Mouse (Mus musculus) stomach, embryonic 16.5 days (tissue): ENCODE data around the gene Me1. TPM values are rescaled to one million over a fixed set of nuclear protein-coding genes. Genes with fewer than 3 reads are reported as not detected.

Source experiments
- ATAC-seq: fragments of 200-750 bp; cut with Nextera tagmentation; 2 replicates; pipeline ENCODE4 v1.8.0; 2017; ENCODE audit warnings: moderate number of reproducible peaks, moderate TSS enrichment; ENCODE audit not compliant: insufficient read depth, low FRiP score
- H3K27ac ChIP-seq: fragments of 300-500 bp; sonication (generic); 2 replicates; pipeline ENCODE4 v1.5.1; 2014; ENCODE audit warnings: low read length
- H3K27me3 ChIP-seq: fragments of 300-500 bp; sonication (generic); 2 replicates; pipeline ENCODE4 v1.6.1; 2014; ENCODE audit warnings: low read length, control low read depth, mixed read lengths; ENCODE audit not compliant: control insufficient read depth, insufficient read depth
- H3K36me3 ChIP-seq: fragments of 300-500 bp; sonication (generic); 2 replicates; pipeline ENCODE4 v1.6.1; 2014; ENCODE audit warnings: low read length; ENCODE audit not compliant: control insufficient read depth, insufficient read depth
- H3K4me1 ChIP-seq: fragments of 300-500 bp; sonication (generic); 2 replicates; pipeline ENCODE4 v1.6.1; 2014; ENCODE audit warnings: low read length, control low read depth, mixed read lengths; ENCODE audit not compliant: control insufficient read depth, insufficient read depth
- H3K4me2 ChIP-seq: fragments of 300-500 bp; sonication (generic); 2 replicates; pipeline ENCODE4 v1.6.1; 2014; ENCODE audit warnings: low read depth, low read length, mixed read lengths
- H3K4me3 ChIP-seq: fragments of 300-500 bp; sonication (generic); replicated peaks from 2 replicates; pipeline ENCODE4 v1.5.1; 2014; ENCODE audit warnings: mild to moderate bottlenecking, low read length
- H3K9ac ChIP-seq: fragments of 300-500 bp; sonication (generic); 2 replicates; pipeline ENCODE4 v1.6.1; 2014; ENCODE audit warnings: low read length
- H3K9me3 ChIP-seq: fragments of 300-500 bp; sonication (generic); replicated peaks from 2 replicates; pipeline ENCODE4 v1.6.1; 2016; ENCODE audit warnings: low read length, control low read depth; ENCODE audit not compliant: control insufficient read depth
- WGBS: fragments of 180-500 bp; shearing (Covaris S2); extraction: QIAGEN DNeasy Blood & Tissue Kit; methylation state at CpG from one replicate; pipeline ENCODE4 v1.1.7; 2014; 5-methylcytosine and 5-hydroxymethylcytosine counted together
- polyA plus RNA-seq: library from polyadenylated mRNA; unstranded; fragments of >200 nt; fragmentation: Nextera tagmentation; extraction: Ambion mirVana; gene quantifications from 2 replicates; pipeline ENCODE4 v1.2.1, GENCODE M21; 2015

Gene Me1
- polyA plus RNA-seq, 1 experiment from 2014 or later, result 26.6 TPM

DNA sequence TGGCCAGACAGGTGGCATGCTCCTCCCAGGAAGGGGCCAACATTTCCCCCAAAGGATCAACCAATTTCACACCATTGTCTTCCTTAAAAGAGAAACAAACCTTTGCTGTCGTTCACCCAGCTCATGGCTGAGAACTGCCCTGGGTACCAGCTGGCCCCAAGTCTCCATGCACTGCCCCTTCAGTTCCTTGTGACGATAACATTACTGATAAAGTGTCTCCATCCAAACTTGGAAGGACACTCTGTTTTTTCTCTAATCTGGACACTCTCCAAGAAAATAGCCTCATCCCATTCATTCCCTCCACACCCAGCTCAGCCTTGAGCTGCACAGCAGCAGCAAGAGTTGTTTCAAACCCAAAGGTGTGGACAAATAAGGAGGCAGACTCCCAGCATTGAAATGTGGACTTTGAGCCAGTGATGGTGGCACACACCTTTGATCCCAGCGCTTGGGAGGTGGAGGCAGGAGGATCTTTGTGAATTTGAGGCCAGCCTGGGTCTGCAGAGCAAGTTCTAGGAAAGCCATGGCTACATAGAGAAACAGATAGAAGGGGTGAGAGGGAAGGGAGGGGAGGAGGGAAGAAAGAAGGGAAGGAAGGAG is 126.3 kb downstream of the Me1 start:
- Histone ChIP-seq H3K4me1 (peaks cover 19% of the 10 kb centered on the region), H3K9ac (no peak overlapping the region), H3K4me2 (no peak overlapping the region), H3K27me3 (no peaks in the 10 kb centered on the region), H3K4me3 (no peak overlapping the region), H3K36me3 (peaks cover 9% of the 10 kb centered on the region), H3K9me3 (no peaks in the 10 kb centered on the region), H3K27ac (no peak overlapping the region)
- 83% methylated on average over 3 of the region's 3 CpGs for WGBS
- ATAC-seq, result no peak

DNA sequence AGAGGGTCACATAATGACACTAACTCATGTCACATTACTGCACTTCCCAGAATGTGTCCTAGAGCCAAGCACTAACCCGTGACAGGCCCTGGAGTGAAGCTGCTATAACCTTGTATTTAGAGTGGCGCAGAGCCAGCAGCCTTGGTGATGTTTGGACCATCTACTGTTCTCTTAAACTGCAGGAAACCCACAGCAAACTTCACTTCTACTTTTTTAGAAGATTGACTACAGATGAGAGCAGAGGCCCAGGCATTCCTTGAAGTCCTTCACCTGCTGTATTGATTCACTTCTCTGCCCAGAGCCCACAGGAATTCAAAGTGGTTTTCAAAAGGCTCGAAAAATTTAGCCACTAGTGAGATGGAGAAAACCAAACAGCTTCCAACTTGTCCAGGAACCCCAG is 135.2 kb downstream of the Me1 start:
- Histone ChIP-seq H3K4me2 (no peak overlapping the region), H3K9ac (no peak overlapping the region), H3K9me3 (no peaks in the 10 kb centered on the region), H3K36me3 (peaks cover 24% of the 10 kb centered on the region; the same call in 1 of the 2 replicates), H3K27ac (no peak overlapping the region), H3K4me3 (no peak overlapping the region), H3K4me1 (no peaks in the 10 kb centered on the region), H3K27me3 (no peaks in the 10 kb centered on the region)
- 83% methylated on average over 3 of the region's 3 CpGs for WGBS
- ATAC-seq, result no peak

DNA sequence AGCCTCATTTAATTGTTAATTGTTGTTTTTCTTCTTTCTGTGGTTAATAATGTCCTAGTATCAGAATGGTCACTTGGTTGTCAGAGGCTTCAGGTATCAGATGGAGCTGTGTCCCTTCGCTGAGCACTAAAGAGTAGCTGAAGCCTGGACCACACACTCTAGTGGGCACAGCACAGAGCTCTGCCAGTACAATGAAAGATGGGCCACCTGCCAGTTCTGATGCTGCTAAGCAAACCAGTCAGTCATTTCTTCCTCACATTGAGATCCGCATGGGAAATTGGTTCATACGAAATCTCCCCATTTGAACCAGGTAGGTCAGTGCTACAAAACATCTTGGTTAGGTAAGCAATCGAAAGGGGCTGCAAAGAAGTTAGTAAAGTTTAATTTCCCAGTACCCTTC is 141.1 kb downstream of the Me1 start:
- Histone ChIP-seq H3K4me1 (no peaks in the 10 kb centered on the region), H3K36me3 (peaks cover 25% of the 10 kb centered on the region; the same call in 1 of the 2 replicates), H3K9ac (no peak overlapping the region), H3K27ac (no peak overlapping the region), H3K4me2 (no peak overlapping the region), H3K4me3 (no peak overlapping the region), H3K9me3 (no peaks in the 10 kb centered on the region), H3K27me3 (no peaks in the 10 kb centered on the region)
- ATAC-seq, result no peak
- WGBS, result 88% methylated on average over 4 of the region's 4 CpGs

DNA sequence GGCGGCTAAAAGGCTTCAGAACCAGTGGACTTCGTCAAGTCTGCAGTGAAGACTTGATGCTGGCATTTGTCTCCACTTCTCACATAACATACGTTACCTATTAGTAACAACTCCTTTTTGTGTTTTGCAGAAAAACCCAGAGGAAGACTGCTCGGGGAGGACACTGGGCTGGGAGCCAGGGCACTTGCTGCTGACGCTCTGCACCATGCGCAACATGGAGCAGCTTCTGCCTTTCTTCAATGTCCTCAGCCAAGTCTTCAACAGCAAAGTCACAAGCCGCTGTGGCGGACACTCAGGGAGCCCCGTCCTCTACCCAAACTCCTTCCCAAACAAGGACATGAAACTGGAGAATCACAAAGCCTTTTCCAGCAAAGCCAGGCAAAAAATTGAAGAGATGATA is 141.9 kb downstream of the Me1 start:
- no peak for ATAC-seq
- H3K27me3 ChIP-seq, result no peaks in the 10 kb centered on the region
- H3K4me2 ChIP-seq, result no peak overlapping the region
- H3K36me3 ChIP-seq, result peaks cover 20% of the 10 kb centered on the region; the same call in 1 of the 2 replicates
- no peak overlapping the region for H3K4me3 ChIP-seq
- no peaks in the 10 kb centered on the region for H3K9me3 ChIP-seq
- 80% methylated on average over 9 of the region's 9 CpGs for WGBS
- H3K27ac ChIP-seq, result no peak overlapping the region
- no peaks in the 10 kb centered on the region for H3K4me1 ChIP-seq
- H3K9ac ChIP-seq, result no peak overlapping the region

DNA sequence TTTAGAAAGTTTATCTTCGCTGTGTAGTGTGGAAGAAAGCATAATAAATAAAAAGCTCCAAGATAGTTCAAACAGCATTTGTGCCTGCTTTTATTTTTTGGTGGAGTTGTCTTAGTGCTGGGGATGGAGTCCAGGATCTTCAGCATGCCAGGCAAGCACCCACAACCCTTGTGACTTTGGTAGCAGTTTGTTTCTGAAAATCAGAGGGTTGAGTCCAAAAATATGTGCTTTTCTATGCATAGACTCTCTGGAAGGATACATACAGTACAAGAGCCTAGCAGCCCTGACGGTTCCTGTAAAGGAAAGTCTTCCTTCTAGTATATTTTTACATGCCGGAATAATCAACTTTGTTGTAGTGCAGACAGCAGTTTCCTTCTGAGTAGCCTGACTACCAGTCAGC is 145.0 kb downstream of the Me1 start:
- 85% methylated on average over 3 of the region's 3 CpGs for WGBS
- no peaks in the 10 kb centered on the region for H3K9me3 ChIP-seq
- H3K9ac ChIP-seq, result no peak overlapping the region
- H3K36me3 ChIP-seq, result peaks cover 10% of the 10 kb centered on the region; the same call in 1 of the 2 replicates
- no peak overlapping the region for H3K4me2 ChIP-seq
- ATAC-seq, result no peak
- no peak overlapping the region for H3K27ac ChIP-seq
- H3K27me3 ChIP-seq, result no peaks in the 10 kb centered on the region
- no peak overlapping the region for H3K4me3 ChIP-seq
- H3K4me1 ChIP-seq, result no peaks in the 10 kb centered on the region

DNA sequence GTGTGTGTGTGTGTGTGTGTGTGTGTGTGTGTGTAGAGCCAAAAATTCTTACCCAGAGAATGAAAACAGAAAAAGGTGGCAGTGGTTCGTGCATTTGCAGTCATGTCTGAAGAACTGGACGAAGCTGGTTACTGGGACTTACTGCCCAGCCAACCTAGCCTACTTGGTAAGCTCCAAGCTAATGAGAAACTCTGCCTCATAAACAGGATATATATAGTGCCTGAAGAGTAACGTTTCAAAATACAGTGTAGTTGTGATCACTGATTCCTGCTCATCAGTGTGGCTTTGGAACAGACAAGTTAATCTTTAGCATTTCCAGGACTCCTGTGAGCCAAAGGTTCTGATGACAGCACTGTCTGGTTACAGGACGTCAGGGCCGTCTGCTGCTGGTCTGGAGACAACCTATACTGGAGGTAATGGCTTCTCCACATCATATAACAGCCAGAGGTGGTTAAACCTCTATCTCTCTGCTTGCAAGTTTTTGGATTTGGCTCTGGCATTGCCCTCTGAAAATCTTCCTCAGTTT is 146.1 kb downstream of the Me1 start:
- Histone ChIP-seq H3K4me3 (no peak overlapping the region), H3K27me3 (no peaks in the 10 kb centered on the region), H3K9me3 (no peaks in the 10 kb centered on the region), H3K36me3 (peaks cover 10% of the 10 kb centered on the region; the same call in 1 of the 2 replicates), H3K27ac (no peak overlapping the region), H3K4me1 (no peaks in the 10 kb centered on the region), H3K4me2 (no peak overlapping the region), H3K9ac (no peak overlapping the region)
- 88% methylated on average over 5 of the region's 5 CpGs for WGBS
- ATAC-seq, result no peak

DNA sequence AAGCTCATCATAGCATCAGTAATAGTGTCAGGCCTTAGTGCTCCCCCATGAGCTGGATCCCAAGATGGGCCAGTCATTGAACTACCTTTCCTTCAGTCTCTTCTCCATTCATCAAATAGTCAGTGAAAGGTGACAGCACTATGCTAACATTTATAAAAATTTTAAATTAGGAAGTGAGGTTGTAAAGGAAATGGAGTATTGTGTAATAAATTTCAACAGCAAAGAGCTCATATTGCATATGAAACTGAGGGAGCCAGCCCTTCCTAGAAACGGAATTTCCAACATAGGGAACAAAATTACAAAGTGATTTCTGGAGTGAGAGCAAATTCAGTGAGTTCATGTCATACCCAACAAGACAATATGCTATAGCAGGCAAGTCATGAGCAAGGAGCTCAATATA is 151.2 kb downstream of the Me1 start:
- 69% methylated on average over 1 of the region's 1 CpGs for WGBS
- H3K36me3 ChIP-seq, result peaks cover 13% of the 10 kb centered on the region

DNA sequence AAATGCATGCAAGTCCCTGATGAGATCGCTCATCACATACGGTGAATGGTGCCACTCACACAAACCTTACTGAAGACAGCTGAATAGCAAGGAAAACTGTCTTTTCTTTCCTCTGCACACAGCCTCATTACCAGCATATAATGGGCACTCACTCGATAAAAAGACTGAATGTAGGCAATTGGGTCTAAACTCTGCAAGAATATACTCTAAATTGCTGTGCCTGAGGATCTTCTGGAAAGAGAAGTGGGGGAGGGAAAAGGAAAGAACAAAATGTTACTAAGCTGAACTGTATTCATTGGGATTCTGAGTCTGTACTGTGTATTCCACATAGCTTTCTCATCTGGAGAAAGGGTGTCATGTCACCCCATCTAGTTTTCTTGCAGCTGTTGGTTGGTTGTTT is 152.3 kb downstream of the Me1 start:
- Histone ChIP-seq H3K4me3 (no peak overlapping the region), H3K4me2 (no peak overlapping the region), H3K27ac (no peak overlapping the region), H3K36me3 (peaks cover 13% of the 10 kb centered on the region), H3K9ac (no peak overlapping the region), H3K4me1 (no peaks in the 10 kb centered on the region), H3K27me3 (no peaks in the 10 kb centered on the region), H3K9me3 (no peaks in the 10 kb centered on the region)
- ATAC-seq, result no peak
- WGBS, result 94% methylated on average over 3 of the region's 3 CpGs

More for the DNA sequence above, 151.2 kb downstream of the Me1 start:
- Histone ChIP-seq H3K4me1 (no peaks in the 10 kb centered on the region), H3K9me3 (no peaks in the 10 kb centered on the region), H3K9ac (no peak overlapping the region), H3K27ac (no peak overlapping the region), H3K4me2 (no peak overlapping the region), H3K4me3 (no peak overlapping the region), H3K27me3 (no peaks in the 10 kb centered on the region)
- ATAC-seq, result no peak

DNA sequence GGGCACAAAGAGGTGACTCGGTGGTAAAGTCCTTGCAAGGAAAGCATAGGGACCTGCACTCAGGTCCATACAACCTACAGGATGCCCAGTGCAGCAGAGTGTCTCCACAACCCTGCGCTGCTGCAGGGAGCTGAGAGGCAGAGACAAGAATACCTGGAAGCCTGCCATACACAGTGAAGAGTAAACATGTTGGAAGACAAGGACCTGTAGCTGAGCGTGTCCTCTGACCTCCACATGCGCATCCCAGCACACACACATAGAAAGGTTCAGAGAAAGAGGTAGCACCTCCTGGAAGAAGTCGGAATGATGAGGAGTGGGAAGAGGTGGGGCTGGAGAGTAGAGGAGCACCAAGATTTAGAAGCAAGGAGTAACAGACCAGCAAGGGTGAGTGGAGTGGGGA is 161.7 kb downstream of the Me1 start:
- 86% methylated on average over 5 of the region's 5 CpGs for WGBS
- Histone ChIP-seq H3K4me2 (no peak overlapping the region), H3K27ac (no peak overlapping the region), H3K4me3 (no peak overlapping the region), H3K9me3 (no peaks in the 10 kb centered on the region), H3K36me3 (no peaks in the 10 kb centered on the region), H3K27me3 (no peaks in the 10 kb centered on the region), H3K9ac (no peak overlapping the region), H3K4me1 (no peaks in the 10 kb centered on the region)
- no peak for ATAC-seq
